Mouse (Mus musculus) megakaryocyte, embryonic 14.5 days (primary cell): ENCODE measurements at regions not wholly inside any gene's neighbourhood (a gene's known extent, or its start where the extent isn't known, plus 50 kb on each side); places are given as distances from the start of the nearest gene placed in this dataset.

Source experiments
- FLI1 ChIP-seq: IDR thresholded peaks from 2 replicates; pipeline ENCODE4 v1.6.1; 2012; ENCODE audit warnings: low read length, inconsistent platforms, mixed read lengths
- GATA1 ChIP-seq: IDR thresholded peaks from 3 replicates; pipeline ENCODE4 v1.6.1; 2012; ENCODE audit warnings: mixed read lengths, low read length, inconsistent platforms, borderline replicate concordance

DNA sequence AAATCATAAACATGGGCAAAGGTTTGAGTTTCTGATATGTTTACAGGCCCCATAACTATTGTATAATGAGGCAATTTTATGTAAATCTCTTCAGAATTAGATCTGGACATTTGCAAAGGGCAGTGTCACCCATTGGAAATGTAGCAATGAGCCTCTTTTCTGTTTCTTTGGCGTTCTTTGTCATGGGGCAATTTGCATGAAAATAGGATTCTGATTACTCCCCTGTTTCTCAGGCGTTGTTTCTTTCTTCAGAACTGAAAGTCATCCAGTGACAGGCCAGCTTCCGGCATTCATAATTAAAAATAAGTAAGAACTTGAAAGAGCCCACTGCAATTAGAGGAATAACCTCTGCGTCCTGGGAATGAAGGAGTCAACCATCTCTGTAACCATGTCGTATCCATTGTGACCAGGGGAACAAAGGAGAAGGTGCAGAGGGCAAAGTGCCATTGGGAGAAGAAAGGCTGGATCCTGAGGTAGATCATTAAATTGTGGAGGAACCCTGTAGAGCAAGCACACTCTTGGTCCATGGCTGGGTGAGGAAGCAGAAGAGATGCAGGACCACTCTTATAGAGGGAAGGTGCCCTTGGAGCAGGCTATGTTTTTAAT is 690.8 kb upstream of the Tenm4 start:
- TF ChIP-seq GATA1 (no peak), FLI1 (no peak)
